Mouse (Mus musculus) ES-Bruce4 (cell line): ENCODE data around the gene Mc3r.

Source experiments
- CTCF ChIP-seq: IDR thresholded peaks from one replicate; pipeline ENCODE4 v1.8.1; 2011; ENCODE audit warnings: low read depth, low read length
- EP300 ChIP-seq: IDR thresholded peaks from 2 replicates; pipeline ENCODE4 v1.6.1; 2011; ENCODE audit warnings: low read depth, low read length; ENCODE audit not compliant: insufficient read depth

- TF ChIP-seq CTCF (no peak), EP300 (no peak)
Observed at GRCm38 (mm10) chr2:172201998-172202780, 46.1 kb upstream of the Mc3r start.
